Mouse (Mus musculus) neutrophil, adult 5-6 weeks (primary cell): ENCODE results near the gene Nfkb1. TPM values are rescaled to one million over a fixed set of nuclear protein-coding genes. Genes with fewer than 3 reads are reported as not detected.
A peak's percentile ranks its signal among the peaks of the same experiment; 100 is the strongest.

Experiments
- ATAC-seq: fragments of 151-379, 151-347 bp; 2 replicates; pipeline ENCODE4 v1.8.0; 2017; ENCODE audit warnings: mild to moderate bottlenecking, moderate TSS enrichment; ENCODE audit not compliant: insufficient number of reproducible peaks, poor library complexity, low FRiP score, severe bottlenecking; ENCODE audit errors: extremely low read depth
- total RNA-seq: library from RNA; stranded (forward); fragments of 200-1000 nt; gene quantifications from 2 replicates; pipeline ENCODE4 v1.2.3, GENCODE M21; 2017

Gene Nfkb1
- total RNA-seq, 1 experiment from 2014 or later, result 216 TPM

DNA sequence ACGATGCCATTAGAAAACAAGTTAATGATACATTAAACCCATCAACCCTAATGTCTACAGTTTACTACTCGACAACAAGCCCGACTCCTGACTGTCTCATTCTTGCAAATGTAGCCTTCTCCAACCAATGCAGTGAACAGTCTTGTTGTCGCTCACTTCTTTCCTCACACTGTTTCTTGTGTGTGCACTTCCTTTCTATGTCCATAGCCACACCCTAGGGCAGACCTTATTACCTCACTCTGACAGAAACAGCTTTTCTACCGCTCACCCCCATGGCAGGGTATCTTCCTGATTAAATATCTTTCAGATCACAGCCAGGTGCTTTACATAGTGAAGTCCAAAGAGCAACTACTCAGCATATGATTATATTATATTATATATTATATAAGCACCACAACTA is 15.9 kb downstream of the Nfkb1 start:
- no peak for ATAC-seq

GRCm38 (mm10) chr3:135674716-135675392 is 16.5 kb downstream of the Nfkb1 start:
- ATAC-seq, result no peak

DNA sequence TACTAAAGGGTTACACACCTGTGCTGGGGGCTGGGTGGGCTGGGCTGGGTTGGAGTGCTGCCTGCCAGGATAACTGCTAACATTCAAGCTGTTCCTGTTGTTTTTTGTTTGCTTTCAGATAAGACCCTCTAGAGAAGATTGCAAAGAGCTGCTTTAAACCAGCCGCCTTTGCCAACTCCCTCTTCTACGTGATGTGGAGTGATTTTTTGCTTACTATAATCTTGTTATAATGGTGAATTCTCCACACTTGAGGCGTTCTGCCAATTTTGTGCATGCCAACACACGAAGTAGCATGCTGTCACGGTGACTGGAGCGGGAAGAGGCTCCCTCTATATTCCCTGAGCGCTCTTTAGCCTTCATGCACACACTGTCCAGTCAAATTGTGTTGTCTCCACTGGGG is 17.7 kb downstream of the Nfkb1 start:
- ATAC-seq, result no peak

- no peak for ATAC-seq
These were observed 18.3 kb downstream of the Nfkb1 start for GRCm38 (mm10) chr3:135673041-135673440.

- no peak for ATAC-seq
These were observed 19.2 kb downstream of the Nfkb1 start for GRCm38 (mm10) chr3:135672135-135672534.

DNA sequence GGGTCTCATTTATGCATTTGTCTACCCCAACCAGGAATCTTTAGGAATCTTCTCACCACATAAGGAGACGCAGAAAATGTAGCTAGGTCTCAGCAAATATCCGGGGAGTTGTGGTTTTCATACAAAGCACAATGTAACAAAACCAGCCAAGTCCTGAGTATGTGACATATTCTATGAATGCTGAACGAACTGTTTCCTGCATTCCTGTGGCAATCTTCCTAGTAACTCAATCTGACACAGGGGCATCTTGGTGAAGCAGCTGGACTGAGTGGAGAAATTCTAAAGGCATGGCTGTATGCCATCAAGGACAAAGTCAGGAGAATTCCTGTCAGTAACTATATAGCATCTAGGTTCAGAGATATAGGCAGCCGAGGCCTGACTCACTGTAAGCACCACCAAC is 20.5 kb downstream of the Nfkb1 start:
- no peak for ATAC-seq

- ATAC-seq, result no peak
These were observed 24.3 kb downstream of the Nfkb1 start for GRCm38 (mm10) chr3:135667084-135667483.

DNA sequence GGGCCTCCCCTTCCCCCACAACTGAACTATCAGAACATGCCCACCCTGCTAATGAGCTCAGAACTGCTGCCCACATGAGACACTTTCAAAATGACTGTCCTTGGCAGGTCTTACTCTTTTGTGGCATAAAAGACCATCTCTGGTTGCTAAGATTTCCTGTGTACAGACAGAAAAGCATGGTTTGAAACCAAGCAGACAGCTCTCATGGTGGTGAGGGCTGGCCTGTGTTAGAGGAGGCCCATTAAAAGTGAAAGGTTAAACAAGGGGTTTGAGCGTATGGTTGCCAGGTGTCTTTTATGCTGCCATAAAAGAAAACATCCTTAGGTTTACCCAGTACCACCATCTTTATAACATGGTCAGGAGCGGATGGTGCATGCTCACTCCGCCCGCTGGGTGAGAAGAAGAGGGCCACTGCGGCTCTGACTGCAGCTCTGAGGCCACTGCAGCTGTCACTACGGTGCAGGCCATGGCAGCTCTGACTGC is 25.5 kb downstream of the Nfkb1 start:
- peak; percentile 37; the same call in 1 of the 2 replicates for ATAC-seq

DNA sequence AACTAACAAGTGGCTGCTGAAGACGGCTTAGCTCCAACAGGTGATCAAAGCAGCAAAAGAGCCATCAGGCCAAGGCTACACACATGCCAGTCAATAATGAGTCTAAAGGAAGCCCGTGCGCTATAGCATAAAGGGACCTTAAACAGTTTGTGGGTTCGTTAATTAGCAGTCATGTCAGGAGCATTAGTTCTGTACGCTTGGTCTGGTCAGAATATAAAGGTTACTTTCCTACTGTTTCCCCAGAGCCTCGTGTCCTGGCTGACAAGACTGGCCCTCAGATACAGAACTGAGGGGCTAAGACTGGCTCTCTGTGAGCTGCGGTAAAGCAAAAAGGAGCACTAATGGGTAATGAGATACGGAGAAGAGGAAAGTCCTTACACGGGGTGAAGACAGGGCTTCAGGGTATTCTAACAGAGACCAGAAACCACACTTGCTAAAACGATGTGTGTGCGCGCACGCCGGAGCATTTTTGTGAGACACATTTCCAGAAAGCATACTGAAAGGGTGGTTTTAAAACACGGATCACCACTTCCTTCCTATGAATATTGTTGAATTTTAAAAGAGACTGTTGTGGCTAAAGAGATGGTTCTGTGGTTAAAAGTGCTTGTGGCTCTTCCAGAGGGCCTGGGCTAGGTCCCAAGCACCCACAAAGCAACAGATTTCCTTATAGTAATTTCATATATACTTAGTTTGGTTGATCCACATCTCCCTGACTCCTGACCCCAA is 29.0 kb downstream of the Nfkb1 start:
- ATAC-seq, result no peak

DNA sequence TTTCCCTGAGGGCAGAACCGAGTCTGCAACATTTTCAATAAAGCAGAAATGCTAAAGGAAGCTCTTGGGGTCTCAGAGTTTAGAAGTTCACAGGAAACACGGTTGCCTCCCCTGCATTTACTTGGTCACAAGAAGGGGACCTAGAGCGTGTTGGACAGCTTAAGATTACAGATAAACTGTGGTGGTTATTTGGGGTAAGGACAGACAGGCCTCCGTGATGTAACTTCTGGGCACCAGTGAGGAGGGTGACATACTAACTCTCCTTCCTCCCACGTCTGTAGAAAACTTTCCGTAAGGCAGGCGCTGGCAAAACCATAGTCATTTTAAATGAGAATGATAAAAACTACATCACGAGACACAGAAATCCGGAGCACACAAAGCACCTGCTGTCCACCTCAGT is 29.6 kb downstream of the Nfkb1 start:
- no peak for ATAC-seq

DNA sequence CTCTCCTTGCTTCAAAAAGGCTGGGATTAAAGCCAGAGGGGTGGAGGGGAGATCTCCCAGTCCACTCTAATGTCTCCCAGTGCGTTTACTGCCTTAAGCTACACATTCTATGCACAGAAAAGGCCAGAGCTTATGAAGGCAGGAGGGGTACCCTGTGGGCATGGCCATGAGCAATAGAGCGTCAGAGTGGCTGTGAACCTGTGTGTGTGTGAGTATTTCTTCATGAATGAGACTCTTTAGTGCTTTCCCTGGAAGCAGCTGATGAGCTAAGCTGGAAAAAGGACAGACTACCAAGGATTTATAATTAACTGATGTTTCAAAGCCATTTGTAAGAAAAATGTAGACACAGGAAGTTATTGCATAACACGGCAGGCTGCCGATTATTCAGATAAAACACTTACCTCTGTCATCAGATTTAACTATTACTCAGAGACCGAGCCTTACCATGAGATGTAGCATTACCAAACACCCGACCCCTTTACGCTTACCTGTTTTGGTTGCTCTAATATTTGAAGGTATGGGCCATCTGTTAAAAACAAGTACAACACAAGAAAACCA is 32.7 kb downstream of the Nfkb1 start:
- ATAC-seq, result no peak

DNA sequence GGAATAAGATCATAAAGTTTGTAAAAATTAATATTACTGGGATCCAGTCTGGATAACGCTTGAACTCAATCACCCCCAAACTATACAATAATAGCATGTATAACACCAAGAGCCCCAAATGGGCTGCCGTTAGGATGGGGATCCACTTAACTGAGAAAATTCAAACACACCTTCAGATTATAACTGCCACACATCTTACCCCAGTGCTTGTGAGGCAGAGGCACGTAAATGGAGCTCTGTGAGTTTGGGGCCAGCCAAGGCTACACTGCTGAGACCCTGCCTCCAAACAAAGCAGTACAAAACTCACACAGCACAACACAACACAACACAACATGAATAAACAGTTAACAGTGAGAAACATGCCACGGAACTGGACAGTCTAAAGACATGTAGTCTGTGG is 35.2 kb downstream of the Nfkb1 start:
- no peak for ATAC-seq

DNA sequence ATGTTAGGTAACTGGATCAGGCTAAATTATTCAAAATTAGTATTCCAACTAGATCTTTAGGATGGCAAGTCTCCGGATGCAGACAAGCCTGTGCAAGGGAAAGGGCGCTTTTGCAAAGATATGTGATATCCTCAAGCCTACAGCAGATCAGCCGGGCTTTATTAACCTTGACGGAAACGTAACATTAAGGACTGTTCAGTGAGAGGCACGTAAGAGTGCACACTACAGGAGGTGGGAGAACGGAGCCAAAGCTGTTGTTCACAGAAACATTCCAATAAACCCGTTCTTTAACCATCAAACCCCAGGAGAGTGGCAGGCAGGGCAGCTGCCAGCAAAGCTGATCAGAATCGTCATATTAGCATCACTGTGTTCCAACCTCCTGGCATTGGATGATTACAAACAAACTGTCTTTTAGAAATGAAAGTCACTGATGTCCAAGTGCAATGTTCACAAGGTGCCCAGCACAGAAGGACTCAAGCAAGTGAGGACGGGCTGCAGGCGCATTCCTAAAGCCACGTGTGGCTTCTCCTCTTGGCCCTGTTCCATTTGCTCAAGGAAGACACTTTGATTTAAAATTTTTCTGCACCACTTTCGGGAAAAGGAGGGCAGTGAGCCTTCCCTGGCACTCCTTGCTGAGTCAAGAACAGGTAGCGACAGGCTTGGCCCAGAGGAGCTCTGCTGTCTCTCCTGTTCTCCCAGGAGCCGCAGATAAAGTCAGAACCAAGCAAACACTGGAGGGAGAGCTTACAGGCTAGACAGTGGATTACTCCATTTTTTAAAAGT is 40.4 kb downstream of the Nfkb1 start:
- no peak for ATAC-seq

GRCm38 (mm10) chr3:135649809-135650208 is 41.5 kb downstream of the Nfkb1 start:
- no peak for ATAC-seq

- ATAC-seq, result no peak
These were observed 42.8 kb downstream of the Nfkb1 start for GRCm38 (mm10) chr3:135648501-135648900.

DNA sequence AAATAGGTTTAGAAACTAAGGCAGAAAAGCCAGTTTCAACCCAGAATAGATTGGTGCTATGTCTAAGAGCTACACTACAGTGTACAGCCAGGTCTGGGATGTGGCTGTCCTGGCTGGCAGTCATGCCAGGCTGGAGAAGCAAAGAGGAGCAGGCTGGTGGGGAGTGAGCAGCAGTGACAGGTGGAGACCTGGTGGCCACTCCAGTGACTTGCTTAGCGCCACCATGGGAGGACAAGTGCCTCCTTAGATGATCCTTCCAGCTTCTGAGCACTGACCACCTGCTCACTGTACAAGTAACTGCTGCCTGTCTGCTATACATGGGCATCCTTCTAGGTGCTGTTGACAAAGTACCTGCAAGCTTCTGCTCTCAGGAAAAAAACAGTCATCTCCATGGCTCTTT is 44.7 kb downstream of the Nfkb1 start:
- no peak for ATAC-seq

- ATAC-seq, result no peak
These were observed 46.4 kb downstream of the Nfkb1 start for GRCm38 (mm10) chr3:135644971-135645370.

- no peak for ATAC-seq
These were observed 49.8 kb downstream of the Nfkb1 start for GRCm38 (mm10) chr3:135641623-135641915.

GRCm38 (mm10) chr3:135640856-135641622 is 50.3 kb downstream of the Nfkb1 start:
- ATAC-seq, result no peak
